Mouse (Mus musculus): Measurements from ENCODE around the gene Trmo. TPM values are rescaled to one million over a fixed set of nuclear protein-coding genes. Genes with fewer than 3 reads are reported as not detected.

Trmo gene
- polyA plus RNA-seq, 1 experiment from 2014 or later = 7.8 TPM

- no peak for ATAC-seq (replicated peaks; ENCODE audit: insufficient number of reproducible peaks, insufficient read depth, low FRiP score, low read depth)
- WGBS = 7% methylated on average over 4 of the region's 4 CpGs
- peaks cover 100% of the 10 kb centered on the region for H3K27me3 ChIP-seq
These were observed 42.1 kb downstream of the Trmo start for GRCm38 (mm10) chr4:46347141-46347540.

GRCm38 (mm10) chr4:46346221-46346620 lies 43.0 kb downstream of the Trmo start:
- Histone ChIP-seq H3K9me3 (replicated peaks) (no peaks in the 10 kb centered on the region), H3K27ac (no peak overlapping the region), H3K4me2 (no peak overlapping the region), H3K9ac (no peak overlapping the region), H3K27me3 (peaks cover 100% of the 10 kb centered on the region), H3K36me3 (no peaks in the 10 kb centered on the region), H3K4me3 (no peak overlapping the region), H3K4me1 (replicated peaks) (peaks cover 22% of the 10 kb centered on the region)
- 23% methylated on average over 6 of the region's 6 CpGs for WGBS
- no peak for ATAC-seq (replicated peaks; ENCODE audit: insufficient number of reproducible peaks, insufficient read depth, low FRiP score, low read depth)

More at GRCm38 (mm10) chr4:46347141-46347540, 42.1 kb downstream of the Trmo start:
- no peaks in the 10 kb centered on the region for H3K36me3 ChIP-seq
- H3K4me1 ChIP-seq (replicated peaks) = peaks cover 22% of the 10 kb centered on the region
- H3K4me3 ChIP-seq = no peak overlapping the region
- H3K27ac ChIP-seq = no peak overlapping the region
- H3K9ac ChIP-seq = no peak overlapping the region
- H3K4me2 ChIP-seq = no peak overlapping the region
- no peaks in the 10 kb centered on the region for H3K9me3 ChIP-seq (replicated peaks)

- WGBS = 26% methylated on average over 3 of the region's 3 CpGs
- Histone ChIP-seq H3K4me1 (replicated peaks) (peaks cover 22% of the 10 kb centered on the region), H3K27ac (no peak overlapping the region), H3K9ac (no peak overlapping the region), H3K27me3 (peaks cover 100% of the 10 kb centered on the region), H3K4me2 (no peak overlapping the region), H3K36me3 (no peaks in the 10 kb centered on the region), H3K4me3 (no peak overlapping the region), H3K9me3 (replicated peaks) (no peaks in the 10 kb centered on the region)
- no peak for ATAC-seq (replicated peaks; ENCODE audit: insufficient number of reproducible peaks, insufficient read depth, low FRiP score, low read depth)
These were observed 43.5 kb downstream of the Trmo start for GRCm38 (mm10) chr4:46345773-46346100.

- Histone ChIP-seq H3K9me3 (replicated peaks) (no peaks in the 10 kb centered on the region), H3K27me3 (peaks cover 100% of the 10 kb centered on the region), H3K27ac (no peak overlapping the region), H3K36me3 (no peaks in the 10 kb centered on the region), H3K4me2 (peak overlapping the region; percentile 61), H3K9ac (no peak overlapping the region), H3K4me1 (replicated peaks) (peaks cover 22% of the 10 kb centered on the region), H3K4me3 (peak overlapping the region; percentile 43)
- WGBS = 4% methylated on average over 66 of the region's 67 CpGs
- ATAC-seq (replicated peaks; ENCODE audit: insufficient number of reproducible peaks, insufficient read depth, low FRiP score, low read depth) = 0 out of 2 replicates have a peak, but pooled peaks have one; percentile 15
These were observed 44.0 kb downstream of the Trmo start for GRCm38 (mm10) chr4:46345056-46345772.

- H3K4me1 ChIP-seq (replicated peaks) = peaks cover 25% of the 10 kb centered on the region
- no peak for ATAC-seq (replicated peaks; ENCODE audit: insufficient number of reproducible peaks, insufficient read depth, low FRiP score, low read depth)
- no peak overlapping the region for H3K9ac ChIP-seq
- no peaks in the 10 kb centered on the region for H3K36me3 ChIP-seq
- WGBS = 1% methylated on average over 51 of the region's 51 CpGs
- H3K4me2 ChIP-seq = peak overlapping the region; percentile 61
- H3K27me3 ChIP-seq = peaks cover 100% of the 10 kb centered on the region
- H3K27ac ChIP-seq = no peak overlapping the region
- no peaks in the 10 kb centered on the region for H3K9me3 ChIP-seq (replicated peaks)
- H3K4me3 ChIP-seq = peak overlapping the region; percentile 43
These were observed 44.9 kb downstream of the Trmo start for GRCm38 (mm10) chr4:46344288-46344687.

- H3K36me3 ChIP-seq = no peaks in the 10 kb centered on the region
- peak within 1 kb of the TSS; percentile 61 for H3K4me2 ChIP-seq
- no peak for ATAC-seq (replicated peaks; ENCODE audit: insufficient number of reproducible peaks, insufficient read depth, low FRiP score, low read depth)
These were observed 45.5 kb downstream of the Trmo start, which contains the start of gene Foxe1 for GRCm38 (mm10) chr4:46343596-46344260. Foxe1 (plus strand) TSS chr4:46343609.

GRCm38 (mm10) chr4:46342711-46343286 lies 46.4 kb downstream of the Trmo start:
- no peaks in the 10 kb centered on the region for H3K9me3 ChIP-seq (replicated peaks)
- ATAC-seq (replicated peaks; ENCODE audit: insufficient number of reproducible peaks, insufficient read depth, low FRiP score, low read depth) = no peak
- H3K4me1 ChIP-seq (replicated peaks) = peaks cover 35% of the 10 kb centered on the region
- 1% methylated on average over 28 of the region's 28 CpGs for whole genome bisulfite sequencing
- H3K27ac ChIP-seq = no peak overlapping the region
- H3K4me2 ChIP-seq = peak overlapping the region; percentile 29
- peaks cover 100% of the 10 kb centered on the region for H3K27me3 ChIP-seq
- no peak overlapping the region for H3K9ac ChIP-seq
- H3K4me3 ChIP-seq = peak overlapping the region; percentile 43
- no peaks in the 10 kb centered on the region for H3K36me3 ChIP-seq

More at GRCm38 (mm10) chr4:46343596-46344260, 45.5 kb downstream of the Trmo start, which contains the start of gene Foxe1:
- peaks cover 26% of the 10 kb centered on the region for H3K4me1 ChIP-seq (replicated peaks)
- no peaks in the 10 kb centered on the region for H3K9me3 ChIP-seq (replicated peaks)
- H3K27ac ChIP-seq = no peak within 1 kb of the TSS
- H3K27me3 ChIP-seq = peaks cover 100% of the 10 kb centered on the region
- WGBS = 2% methylated on average over 68 of the region's 70 CpGs
- peak within 1 kb of the TSS; percentile 43 for H3K4me3 ChIP-seq
- no peak within 1 kb of the TSS for H3K9ac ChIP-seq

- Histone ChIP-seq H3K27ac (no peak overlapping the region), H3K36me3 (no peaks in the 10 kb centered on the region), H3K4me1 (replicated peaks) (peaks cover 36% of the 10 kb centered on the region), H3K27me3 (peaks cover 100% of the 10 kb centered on the region), H3K9me3 (replicated peaks) (no peaks in the 10 kb centered on the region), H3K4me3 (peak overlapping the region; percentile 43; the same call in 1 of the 2 replicates), H3K9ac (no peak overlapping the region), H3K4me2 (no peak overlapping the region; the same call in 1 of the 2 replicates)
- ATAC-seq (replicated peaks; ENCODE audit: insufficient number of reproducible peaks, insufficient read depth, low FRiP score, low read depth) = no peak
- WGBS = 18% methylated on average over 22 of the region's 22 CpGs
These were observed 47.2 kb downstream of the Trmo start for GRCm38 (mm10) chr4:46341831-46342680.

- WGBS = 2% methylated on average over 26 of the region's 26 CpGs
- H3K27ac ChIP-seq = no peak overlapping the region
- no peaks in the 10 kb centered on the region for H3K36me3 ChIP-seq
- H3K4me2 ChIP-seq = no peak overlapping the region
- H3K9me3 ChIP-seq (replicated peaks) = no peaks in the 10 kb centered on the region
- peaks cover 90% of the 10 kb centered on the region for H3K27me3 ChIP-seq
- peaks cover 32% of the 10 kb centered on the region for H3K4me1 ChIP-seq (replicated peaks)
- no peak for ATAC-seq (replicated peaks; ENCODE audit: insufficient number of reproducible peaks, insufficient read depth, low FRiP score, low read depth)
- H3K4me3 ChIP-seq = no peak overlapping the region
- H3K9ac ChIP-seq = no peak overlapping the region
These were observed 49.7 kb downstream of the Trmo start for GRCm38 (mm10) chr4:46339584-46339983.

GRCm38 (mm10) chr4:46339026-46339425 lies 50.2 kb downstream of the Trmo start:
- no peak for ATAC-seq (replicated peaks; ENCODE audit: insufficient number of reproducible peaks, insufficient read depth, low FRiP score, low read depth)
- WGBS = 24% methylated on average over 10 of the region's 10 CpGs
- H3K9me3 ChIP-seq (replicated peaks) = no peaks in the 10 kb centered on the region

GRCm38 (mm10) chr4:46337990-46338389 lies 51.2 kb downstream of the Trmo start:
- no peak overlapping the region for H3K4me2 ChIP-seq
- ATAC-seq (replicated peaks; ENCODE audit: insufficient number of reproducible peaks, insufficient read depth, low FRiP score, low read depth) = no peak; the same call in 1 of the 2 replicates
- 2% methylated on average over 3 of the region's 3 CpGs for WGBS
- no peaks in the 10 kb centered on the region for H3K36me3 ChIP-seq
- no peak overlapping the region for H3K4me3 ChIP-seq
- H3K9ac ChIP-seq = no peak overlapping the region
- peaks cover 18% of the 10 kb centered on the region for H3K4me1 ChIP-seq (replicated peaks)
- no peaks in the 10 kb centered on the region for H3K9me3 ChIP-seq (replicated peaks)
- H3K27ac ChIP-seq = no peak overlapping the region
- peaks cover 79% of the 10 kb centered on the region for H3K27me3 ChIP-seq

More at GRCm38 (mm10) chr4:46339026-46339425, 50.2 kb downstream of the Trmo start:
- Histone ChIP-seq H3K27me3 (peaks cover 85% of the 10 kb centered on the region), H3K4me1 (replicated peaks) (peaks cover 26% of the 10 kb centered on the region), H3K36me3 (no peaks in the 10 kb centered on the region), H3K9ac (no peak overlapping the region), H3K27ac (no peak overlapping the region), H3K4me3 (no peak overlapping the region), H3K4me2 (no peak overlapping the region)
